ENCODE assay signal across 8 mouse cellular contexts in the genomic region with DNA sequence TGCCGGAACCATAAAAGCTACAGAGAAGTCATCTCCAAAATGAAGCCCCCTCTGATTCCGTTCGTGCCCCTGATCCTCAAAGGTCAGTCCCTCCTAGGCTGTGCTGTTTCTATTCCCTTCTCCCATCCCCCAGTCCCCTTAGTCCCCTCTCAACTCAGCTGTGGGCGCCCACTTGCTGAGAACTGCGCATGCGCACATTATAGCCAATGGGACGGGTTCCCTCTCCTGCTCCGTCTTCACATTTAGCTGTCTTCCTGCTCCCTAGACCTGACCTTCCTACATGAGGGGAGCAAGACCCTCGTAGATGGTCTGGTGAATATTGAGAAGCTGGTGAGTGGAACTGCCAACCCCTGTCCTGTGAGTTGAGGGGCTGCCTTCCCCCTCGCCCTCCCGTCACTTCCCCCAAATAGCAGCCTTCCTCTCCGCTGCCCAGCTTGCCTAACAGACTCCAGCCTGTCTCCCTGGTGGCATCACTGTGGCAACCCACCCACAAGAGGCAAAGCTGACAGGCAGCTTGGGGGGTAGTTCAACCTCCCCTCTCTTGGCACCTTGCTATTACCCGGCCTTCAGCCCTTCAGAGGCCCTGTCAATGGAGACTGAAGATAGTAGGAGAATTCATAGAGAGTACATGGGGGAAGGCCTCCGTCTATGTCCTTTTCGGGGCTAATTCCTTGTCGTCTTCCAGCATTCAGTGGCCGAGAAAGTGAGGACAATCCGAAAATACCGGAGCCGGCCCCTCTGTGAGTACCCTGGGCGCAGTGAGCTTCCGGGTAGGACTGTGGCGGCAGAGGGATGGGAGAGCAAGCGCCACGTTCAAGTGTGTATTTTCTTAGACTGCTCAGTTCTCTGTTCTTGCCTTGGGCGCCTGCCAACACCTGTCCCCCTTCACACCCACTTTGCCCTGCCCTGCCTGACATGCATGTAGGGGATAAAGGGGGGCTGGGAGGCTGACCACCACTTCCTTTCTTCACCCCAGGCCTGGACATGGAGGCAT. TPM values are rescaled to one million over a fixed set of nuclear protein-coding genes. Genes with fewer than 3 reads are reported as not detected.
DNase-seq lines count a peak whose midpoint lies in the region; ATAC-seq and TF ChIP-seq lines count a peak whose summit lies in the region.

No protein-coding gene starts in this region.

- H3K36me3 ChIP-seq in hindbrain, embryonic 13.5 days, result peaks cover 5% of the 10 kb centered on the region; the same call in 1 of the 2 replicates
- no peaks in the 10 kb centered on the region for H3K36me3 ChIP-seq in neural tube, embryonic 11.5 days (ENCODE audit: control insufficient read depth, insufficient read depth, low read length)

- WGBS in hindbrain, embryonic 13.5 days, result 55% methylated on average over 26 of the region's 26 CpGs
- 54% methylated on average over 26 of the region's 26 CpGs for WGBS in neural tube, embryonic 11.5 days

- H3K4me3 ChIP-seq in layer of hippocampus, adult 2 months, result peak overlapping the region; percentile 31
- H3K4me3 ChIP-seq in hindbrain, embryonic 13.5 days, result peak overlapping the region; percentile 29
- no peak overlapping the region; the same call in 1 of the 2 replicates for H3K4me3 ChIP-seq in neural tube, embryonic 11.5 days (ENCODE audit: low read depth, low read length)

- peaks cover 28% of the 10 kb centered on the region for H3K4me1 ChIP-seq in hindbrain, embryonic 13.5 days (replicated peaks)
- H3K4me1 ChIP-seq in neural tube, embryonic 11.5 days (ENCODE audit: control insufficient read depth, insufficient read depth, low read length), result peaks cover 15% of the 10 kb centered on the region

- ATAC-seq in hindbrain, embryonic 13.5 days (ENCODE audit: low FRiP score), result peak; percentile 69
- 0 out of 2 replicates have a peak, but pooled peaks have one; percentile 41 for ATAC-seq in neural tube, embryonic 11.5 days (ENCODE audit: insufficient read depth, low FRiP score, low TSS enrichment)
- no peak for ATAC-seq in megakaryocyte, adult 5-6 weeks (ENCODE audit: poor library complexity, severe bottlenecking)

- H3K9ac ChIP-seq in hindbrain, embryonic 13.5 days, result peak overlapping the region; percentile 60
- H3K9ac ChIP-seq in neural tube, embryonic 11.5 days (ENCODE audit: low read length), result no peak overlapping the region; the same call in 1 of the 2 replicates

- TF ChIP-seq CTCF in layer of hippocampus, adult 2 months (conservative IDR thresholded peaks at IDR 0.05), result no peak

- no peaks in the 10 kb centered on the region for H3K9me3 ChIP-seq in hindbrain, embryonic 13.5 days
- no peaks in the 10 kb centered on the region for H3K9me3 ChIP-seq in neural tube, embryonic 11.5 days (ENCODE audit: control insufficient read depth, low read length)

- DNase-seq in layer of hippocampus, adult 2 months (ENCODE audit: low spot score in 2 of 2), result peak; percentile 63 to 66
- DNase-seq in layer of hippocampus, adult 9-10 months (ENCODE audit: low spot score), result no peak
- peak; percentile 63 for DNase-seq in embryo, embryonic 10.5 days (ENCODE audit: low spot score)
- peak; percentile 69 for DNase-seq in neural tube, embryonic 11.5 days (ENCODE audit: low spot score)
- DNase-seq in spleen, postnatal 4 days (ENCODE audit: low spot score in 2 of 2), result no peak
- DNase-seq in spleen, postnatal 36 days (ENCODE audit: low spot score in 2 of 2), result no peak

- H3K27ac ChIP-seq in layer of hippocampus, adult 2 months, result peak overlapping the region; percentile 90
- peak overlapping the region; percentile 37; the same call in 1 of the 2 replicates for H3K27ac ChIP-seq in hindbrain, embryonic 13.5 days
- H3K27ac ChIP-seq in neural tube, embryonic 11.5 days (ENCODE audit: low read depth, low read length), result no peak overlapping the region

- peaks cover 12% of the 10 kb centered on the region for H3K27me3 ChIP-seq in hindbrain, embryonic 13.5 days
- H3K27me3 ChIP-seq in neural tube, embryonic 11.5 days (ENCODE audit: control insufficient read depth, insufficient read depth, low read length), result no peaks in the 10 kb centered on the region

- peak overlapping the region; percentile 49 for H3K4me2 ChIP-seq in hindbrain, embryonic 13.5 days
- H3K4me2 ChIP-seq in neural tube, embryonic 11.5 days (ENCODE audit: low read depth), result peak overlapping the region; percentile 19

RNA-seq across cellular contexts. Expression of a gene that starts 13.0 kb away (rescaled TPM):
- total RNA-seq in layer of hippocampus, adult 2 months (2021), result 10 to 100 TPM; 68.6 to 70.9 TPM
- polyA plus RNA-seq in hindbrain, embryonic 13.5 days (2015; fragmentation: Nextera tagmentation; extraction: Ambion mirVana), result 5.0 TPM in 2 replicates
- polyA plus RNA-seq in neural tube, embryonic 11.5 days (2014; fragmentation: Nextera tagmentation; extraction: Ambion mirVana), result 4.7 and 5.6 TPM in 2 replicates
- total RNA-seq in megakaryocyte, adult 5-6 weeks (2015), result 25.9 and 26.6 TPM in 2 replicates
- 4.9 and 7.0 TPM in 2 replicates for total RNA-seq in megakaryocyte, adult 5-6 weeks (2017)

RNA-seq across cellular contexts. Expression of a gene that starts 13.8 kb away (rescaled TPM):
- total RNA-seq in layer of hippocampus, adult 2 months (2021), result 100 to 1,000 TPM; 213 to 240 TPM
- 6.2 and 7.0 TPM in 2 replicates for polyA plus RNA-seq in hindbrain, embryonic 13.5 days (2015; fragmentation: Nextera tagmentation; extraction: Ambion mirVana)
- polyA plus RNA-seq in neural tube, embryonic 11.5 days (2014; fragmentation: Nextera tagmentation; extraction: Ambion mirVana), result 2.3 and 2.8 TPM in 2 replicates
- total RNA-seq in megakaryocyte, adult 5-6 weeks (2015), result 0.25 and 0.49 TPM in 2 replicates
- total RNA-seq in megakaryocyte, adult 5-6 weeks (2017), result 0.51 TPM in 1 of 2 replicates, not detected in the other

RNA-seq across cellular contexts. Expression of a gene that starts 45.7 kb away (rescaled TPM):
- 10 to 100 TPM; 61.0 to 62.1 TPM for total RNA-seq in layer of hippocampus, adult 2 months (2021)
- 48.7 and 50.2 TPM in 2 replicates for polyA plus RNA-seq in hindbrain, embryonic 13.5 days (2015; fragmentation: Nextera tagmentation; extraction: Ambion mirVana)
- polyA plus RNA-seq in neural tube, embryonic 11.5 days (2014; fragmentation: Nextera tagmentation; extraction: Ambion mirVana), result 55.4 and 59.4 TPM in 2 replicates
- 35.6 and 39.9 TPM in 2 replicates for total RNA-seq in megakaryocyte, adult 5-6 weeks (2015)
- 32.1 and 33.2 TPM in 2 replicates for total RNA-seq in megakaryocyte, adult 5-6 weeks (2017)

RNA-seq across cellular contexts. Expression of a gene that starts 55.1 kb away (rescaled TPM):
- total RNA-seq in layer of hippocampus, adult 2 months (2021), result 100 to 1,000 TPM; 168 to 178 TPM
- polyA plus RNA-seq in hindbrain, embryonic 13.5 days (2015; fragmentation: Nextera tagmentation; extraction: Ambion mirVana), result 31.5 and 33.0 TPM in 2 replicates
- polyA plus RNA-seq in neural tube, embryonic 11.5 days (2014; fragmentation: Nextera tagmentation; extraction: Ambion mirVana), result 24.1 and 24.2 TPM in 2 replicates
- 73.7 and 74.9 TPM in 2 replicates for total RNA-seq in megakaryocyte, adult 5-6 weeks (2015)
- 111 and 119 TPM in 2 replicates for total RNA-seq in megakaryocyte, adult 5-6 weeks (2017)

RNA-seq across cellular contexts. Expression of a gene that starts 57.2 kb away (rescaled TPM):
- under 1 TPM; 0.52 to 0.64 TPM for total RNA-seq in layer of hippocampus, adult 2 months (2021)
- 5.9 and 6.0 TPM in 2 replicates for polyA plus RNA-seq in hindbrain, embryonic 13.5 days (2015; fragmentation: Nextera tagmentation; extraction: Ambion mirVana)
- polyA plus RNA-seq in neural tube, embryonic 11.5 days (2014; fragmentation: Nextera tagmentation; extraction: Ambion mirVana), result 41.6 and 44.4 TPM in 2 replicates
- total RNA-seq in megakaryocyte, adult 5-6 weeks (2015), result 26.4 and 31.3 TPM in 2 replicates
- 26.5 and 27.5 TPM in 2 replicates for total RNA-seq in megakaryocyte, adult 5-6 weeks (2017)

Comparison
In these comparisons a context has a peak if more than half of its experiments do, and no peak if none do; other contexts are left out.
1. DNase-seq: peak in layer of hippocampus, adult 2 months (2 of 2), embryo, embryonic 10.5 days (single experiment) and neural tube, embryonic 11.5 days (single experiment); none in layer of hippocampus, adult 9-10 months (single experiment), spleen, postnatal 4 days (0 of 2) and spleen, postnatal 36 days (0 of 2).
2. RNA of a gene that starts 13.8 kb away (total RNA-seq): 213 to 240 TPM in layer of hippocampus, adult 2 months; 0.25 to 0.51 TPM in megakaryocyte, adult 5-6 weeks; every median in the first group is over 100 times any median in the second.